Mouse (Mus musculus): ENCODE results near the gene Adap2. TPM values are rescaled to one million over a fixed set of nuclear protein-coding genes. Genes with fewer than 3 reads are reported as not detected.

Adap2 gene
- 0.19 TPM for polyA plus RNA-seq (2021)

DNA sequence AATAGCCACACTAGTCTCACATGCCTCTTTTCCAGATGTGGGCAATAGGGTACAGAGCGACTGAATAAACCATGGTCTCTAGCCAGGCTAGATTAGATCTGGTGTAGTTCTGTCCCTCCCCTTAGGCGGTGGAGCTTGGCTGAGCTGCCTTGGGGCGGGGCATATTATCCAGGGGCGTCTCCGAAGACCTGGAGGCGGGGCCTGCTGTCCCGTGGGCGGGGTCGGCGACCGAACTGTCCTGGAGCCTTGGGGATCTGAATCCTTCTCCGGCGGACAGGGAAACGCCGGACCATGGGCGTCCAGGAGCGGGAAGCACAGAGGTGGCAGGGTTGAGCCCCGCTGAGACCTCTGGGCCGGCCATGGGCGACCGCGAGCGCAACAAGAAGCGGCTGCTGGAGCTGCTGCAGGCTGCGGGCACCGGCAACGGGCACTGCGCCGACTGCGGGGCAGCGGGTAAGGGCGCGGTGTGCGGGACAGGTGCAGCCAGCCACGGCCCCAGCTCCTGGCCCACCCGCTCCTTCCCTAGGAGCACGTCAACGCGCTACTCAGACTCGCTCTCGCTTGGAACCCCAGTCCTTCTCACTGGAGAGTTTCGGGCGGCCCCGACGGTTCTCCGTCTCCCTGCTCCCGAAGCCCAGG is at the start of gene Adap2:
Adap2 (plus strand) TSS at position 249 of the 639 bp plus-strand sequence.
- in situ Hi-C loops (cut with MboI; ENCODE audit: low pct_unique_long_range_greater_than_20kb): no loop called here
- no peak for ATAC-seq
- no peaks in the 10 kb centered on the region for H3K27me3 ChIP-seq

DNA sequence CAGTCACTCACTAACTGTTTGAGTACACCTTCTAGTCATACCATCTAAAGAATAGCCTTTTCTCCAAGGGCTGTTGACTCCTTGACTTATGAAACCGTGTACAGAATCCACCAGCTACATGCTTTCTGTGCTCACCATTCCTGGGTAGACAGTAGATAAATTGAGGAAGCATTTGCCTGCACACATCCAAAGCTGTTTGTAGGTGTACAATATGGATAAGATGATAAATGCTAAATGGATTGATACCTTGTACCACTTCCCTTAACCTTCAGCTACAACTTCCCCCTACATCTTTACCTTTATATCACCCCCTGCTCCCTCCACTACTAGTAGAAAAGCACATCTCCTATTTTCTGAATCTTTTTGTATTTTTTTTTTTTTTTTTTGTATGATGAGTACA is 49.5 kb upstream of the Adap2 start:
- in situ Hi-C loops (cut with MboI; ENCODE audit: low pct_unique_long_range_greater_than_20kb): no loop called here
- POLR2A ChIA-PET: no interaction called here
- ATAC-seq (no peak), DNase-seq (ENCODE audit: low read depth, low spot score) (no peak)
- no peaks in the 10 kb centered on the region for H3K27me3 ChIP-seq
- no peak for TF ChIP-seq CTCF (IDR thresholded peaks at IDR 0.05)
- CTCF ChIA-PET: interaction anchor here (0.7 to 1.1 kb wide), 2 partner anchors 16 to 18 kb away, joined by 3 read pairs; no protein-coding TSS in a partner anchor

More for the DNA sequence above, at the start of gene Adap2:
- DNase-seq (ENCODE audit: low read depth, low spot score): no peak
- CTCF ChIA-PET: interaction anchor here (1.5 kb wide), 1 partner anchor 30 kb away, joined by 3 read pairs; the partner anchor contains the start of gene Rnf135
- POLR2A ChIA-PET: no interaction called here
- no peak for TF ChIP-seq CTCF (IDR thresholded peaks at IDR 0.05)

DNA sequence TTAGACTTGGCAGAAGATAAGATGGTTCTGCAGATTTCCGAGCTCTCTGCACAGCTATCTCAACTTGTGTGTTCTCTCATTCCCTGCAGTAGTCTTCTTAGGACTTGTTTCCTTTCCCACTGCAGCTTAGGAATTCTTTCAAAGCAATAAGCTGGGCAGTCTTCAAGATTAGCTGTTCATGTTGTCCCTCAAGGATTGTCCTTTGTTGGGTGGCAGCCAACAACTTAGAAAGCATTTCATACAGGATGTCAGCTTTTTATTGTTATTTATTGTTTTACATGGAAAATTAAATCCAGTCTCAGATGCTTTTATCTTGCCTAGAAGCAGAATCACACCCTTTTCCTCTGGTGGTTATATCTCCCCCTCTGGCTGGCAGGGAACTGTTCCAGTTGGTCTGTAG is 37.5 kb upstream of the Adap2 start:
- no peak for TF ChIP-seq CTCF (IDR thresholded peaks at IDR 0.05)
- in situ Hi-C loops (cut with MboI; ENCODE audit: low pct_unique_long_range_greater_than_20kb): no loop called here
- ATAC-seq (no peak), DNase-seq (ENCODE audit: low read depth, low spot score) (no peak)
- H3K27me3 ChIP-seq: no peaks in the 10 kb centered on the region
- POLR2A ChIA-PET: no interaction called here
- CTCF ChIA-PET: interaction anchor here (1.1 to 1.3 kb wide), 2 partner anchors 25 to 30 kb away, joined by 3 read pairs; no protein-coding TSS in a partner anchor

DNA sequence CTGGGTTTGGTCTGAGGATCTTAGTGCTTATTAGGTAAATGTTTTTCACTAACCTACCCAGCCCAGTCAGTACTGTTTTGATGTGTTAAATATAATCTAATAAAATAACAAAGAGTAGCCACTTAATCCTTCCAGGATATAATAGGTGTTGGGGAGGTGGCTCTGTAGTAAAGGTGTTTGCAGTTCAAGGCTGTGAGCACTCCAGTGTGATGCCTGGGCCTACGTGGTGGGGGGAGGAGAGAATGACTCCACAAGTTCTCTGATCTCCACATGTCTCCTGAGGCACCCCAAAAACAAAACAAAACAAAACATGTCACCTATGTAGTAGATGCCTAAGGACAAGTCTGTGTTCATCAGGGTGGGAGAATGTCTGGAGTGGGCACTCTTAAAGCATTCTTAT is 21.9 kb upstream of the Adap2 start:
- H3K27me3 ChIP-seq: no peaks in the 10 kb centered on the region
- DNase-seq (ENCODE audit: low read depth, low spot score): no peak
- ChIA-PET CTCF (no interaction called here), POLR2A (no interaction called here)
- in situ Hi-C loops (cut with MboI; ENCODE audit: low pct_unique_long_range_greater_than_20kb): no loop called here
- no peak for ATAC-seq
- no peak for TF ChIP-seq CTCF (IDR thresholded peaks at IDR 0.05)

DNA sequence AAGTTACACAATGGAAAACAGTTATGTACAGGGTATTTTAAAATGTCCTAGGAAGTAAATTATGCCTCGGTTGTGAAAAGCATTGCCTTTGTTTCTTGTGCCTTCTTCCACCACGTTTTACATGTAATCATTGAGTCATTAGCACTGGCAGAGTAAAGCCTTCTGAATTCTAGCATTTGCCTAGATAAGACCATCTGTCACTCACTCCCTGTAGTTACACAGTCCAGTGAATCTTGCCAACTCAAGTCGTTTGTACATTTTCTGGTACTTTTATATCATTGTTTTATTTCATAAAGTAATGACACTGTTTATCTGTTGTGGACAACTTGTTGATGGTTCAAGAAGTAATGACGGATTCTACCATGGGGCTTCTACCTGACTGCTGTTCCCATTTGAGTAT is 19.2 kb upstream of the Adap2 start:
- no peak for TF ChIP-seq CTCF (IDR thresholded peaks at IDR 0.05)
- POLR2A ChIA-PET: no interaction called here
- in situ Hi-C loops (cut with MboI; ENCODE audit: low pct_unique_long_range_greater_than_20kb): no loop called here
- CTCF ChIA-PET: no interaction called here
- DNase-seq (ENCODE audit: low read depth, low spot score) (no peak), ATAC-seq (no peak)
- H3K27me3 ChIP-seq: no peaks in the 10 kb centered on the region

DNA sequence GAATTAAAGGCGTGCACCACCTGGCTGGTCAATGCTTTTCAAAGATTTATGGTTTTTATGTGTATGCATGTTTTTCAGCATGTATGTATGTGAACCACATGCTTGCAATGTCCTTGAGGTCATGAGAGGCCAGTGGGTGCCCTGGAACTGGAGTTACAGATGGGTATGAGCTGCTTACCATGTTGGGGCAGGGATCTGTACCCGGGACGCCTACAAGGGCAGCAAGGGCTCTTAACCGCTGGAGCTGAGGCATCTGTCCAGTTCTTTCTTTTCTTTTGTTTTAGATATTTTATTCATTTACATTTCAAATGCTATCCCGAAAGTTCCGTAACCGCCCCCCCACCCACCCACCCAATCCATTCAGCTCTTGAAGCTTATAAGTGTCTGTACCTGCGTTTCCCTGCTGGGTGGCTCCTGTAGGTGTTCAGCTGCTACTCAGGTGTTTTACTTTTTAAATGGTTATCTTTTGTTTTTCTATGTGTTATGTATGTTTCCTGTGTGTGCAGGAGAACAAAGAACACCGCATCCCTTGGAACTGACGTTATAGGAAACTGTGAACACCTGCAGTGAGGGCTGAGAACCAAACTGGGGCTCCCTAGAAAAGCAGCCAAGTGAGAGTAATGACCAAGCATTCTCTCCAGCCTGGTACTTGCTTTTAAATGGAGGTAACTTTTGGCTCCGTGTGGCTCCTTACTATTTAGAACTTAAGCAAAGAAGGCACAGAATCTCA is 17.8 kb upstream of the Adap2 start:
- ChIA-PET POLR2A (no interaction called here), CTCF (interaction anchor here (0.7 kb wide), 1 partner anchor 18 kb away, joined by 3 read pairs; no protein-coding TSS in a partner anchor)
- no peak for TF ChIP-seq CTCF (IDR thresholded peaks at IDR 0.05)
- in situ Hi-C loops (cut with MboI; ENCODE audit: low pct_unique_long_range_greater_than_20kb): no loop called here
- ATAC-seq (no peak), DNase-seq (ENCODE audit: low read depth, low spot score) (no peak)
- H3K27me3 ChIP-seq: no peaks in the 10 kb centered on the region

DNA sequence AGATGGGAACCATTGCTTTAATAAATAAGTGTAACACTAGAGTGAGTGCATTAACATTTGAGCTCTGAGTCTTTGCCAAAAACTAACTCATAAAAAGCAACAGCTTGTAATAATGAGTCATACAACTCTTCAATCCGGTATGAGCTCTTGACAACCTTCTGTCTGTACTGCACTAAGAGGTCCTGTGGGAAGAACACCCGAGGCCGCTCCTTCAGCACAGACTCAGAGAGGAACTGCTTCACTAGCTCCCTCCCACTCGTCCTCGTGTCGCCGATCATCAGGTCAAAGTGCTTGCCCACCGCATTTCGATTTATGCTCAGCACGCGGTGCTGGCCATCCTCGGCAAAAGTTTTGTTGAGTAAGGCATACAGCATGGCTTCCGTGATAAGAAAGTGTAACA is 17.1 kb upstream of the Adap2 start:
- ATAC-seq: no peak
- in situ Hi-C loops (cut with MboI; ENCODE audit: low pct_unique_long_range_greater_than_20kb): no loop called here
- ChIA-PET CTCF (interaction anchor here (0.6 to 0.7 kb wide), 2 partner anchors 14 to 19 kb away, joined by 3 to 4 read pairs; no protein-coding TSS in a partner anchor), POLR2A (interaction anchor here (0.6 kb wide), 1 partner anchor 40 kb away, joined by 3 read pairs; no protein-coding TSS in a partner anchor)
- DNase-seq (ENCODE audit: low read depth, low spot score): peak; percentile 31
- no peaks in the 10 kb centered on the region for H3K27me3 ChIP-seq
- TF ChIP-seq CTCF (IDR thresholded peaks at IDR 0.05): no peak

DNA sequence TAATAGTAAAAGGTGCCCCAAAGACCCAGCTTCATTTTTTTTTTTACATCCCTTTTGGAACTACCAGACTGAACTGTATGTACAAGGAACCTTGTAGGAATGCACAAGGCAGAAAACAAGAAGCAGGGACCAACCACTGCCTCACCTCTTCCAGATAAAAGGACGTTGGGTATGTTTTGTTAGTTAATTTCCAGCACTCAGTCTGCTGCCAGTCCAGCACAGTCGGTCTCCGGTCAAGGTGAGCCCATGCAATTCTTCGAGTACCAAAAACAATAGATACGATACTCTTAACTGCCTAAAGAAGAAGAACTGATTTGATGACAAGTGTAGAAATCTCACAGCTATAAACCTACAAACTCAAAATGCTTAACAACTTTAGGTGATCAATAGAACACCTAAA is 16.1 kb upstream of the Adap2 start:
- TF ChIP-seq CTCF (IDR thresholded peaks at IDR 0.05): no peak
- H3K27me3 ChIP-seq: no peaks in the 10 kb centered on the region
- POLR2A ChIA-PET: no interaction called here
- DNase-seq (ENCODE audit: low read depth, low spot score) (no peak), ATAC-seq (no peak)
- CTCF ChIA-PET: no interaction called here
- in situ Hi-C loops (cut with MboI; ENCODE audit: low pct_unique_long_range_greater_than_20kb): no loop called here

DNA sequence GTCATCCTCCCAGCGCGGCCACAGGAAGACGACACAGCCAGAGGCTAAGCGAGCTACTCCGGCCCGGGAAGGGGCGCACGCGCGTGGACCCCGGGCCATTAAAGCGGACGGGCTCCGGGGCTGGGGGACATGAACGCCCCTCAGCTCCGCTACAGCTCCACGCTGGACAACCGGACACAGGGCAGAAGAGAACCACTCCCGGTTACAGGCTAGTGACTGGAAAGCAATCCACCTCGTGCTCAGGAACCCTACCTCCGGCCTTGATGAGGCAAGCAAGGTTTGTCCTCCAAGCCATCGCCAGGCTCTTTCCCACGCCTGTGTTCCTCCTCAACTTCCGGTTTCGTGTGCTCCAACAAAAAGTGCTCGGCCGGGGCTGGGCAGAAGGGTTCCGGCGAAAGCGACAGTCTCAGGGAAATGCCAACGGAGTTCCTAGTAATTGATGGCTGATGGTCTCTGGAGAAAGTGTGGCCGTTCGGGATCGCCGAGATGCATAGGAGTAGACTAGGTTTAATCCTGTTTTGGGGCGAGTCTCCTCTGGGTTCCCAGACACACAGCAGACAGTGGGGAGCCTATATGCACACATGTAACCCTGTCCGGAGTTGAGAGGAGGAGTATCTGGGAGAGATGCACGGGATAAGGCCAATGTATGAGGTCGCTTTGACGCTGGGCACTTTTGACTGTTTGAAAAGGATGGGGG is 11.9 kb upstream of the Adap2 start, which contains the start of gene Tefm:
Tefm (minus strand) TSS at position 351 of the 697 bp plus-strand sequence.
- in situ Hi-C loops (cut with MboI; ENCODE audit: low pct_unique_long_range_greater_than_20kb): no loop called here
- ATAC-seq (peak; percentile 76), DNase-seq (ENCODE audit: low read depth, low spot score) (peak; percentile 51)
- H3K27me3 ChIP-seq: no peaks in the 10 kb centered on the region
- ChIA-PET CTCF (no interaction called here), POLR2A (no interaction called here)
- TF ChIP-seq CTCF (IDR thresholded peaks at IDR 0.05): no peak

DNA sequence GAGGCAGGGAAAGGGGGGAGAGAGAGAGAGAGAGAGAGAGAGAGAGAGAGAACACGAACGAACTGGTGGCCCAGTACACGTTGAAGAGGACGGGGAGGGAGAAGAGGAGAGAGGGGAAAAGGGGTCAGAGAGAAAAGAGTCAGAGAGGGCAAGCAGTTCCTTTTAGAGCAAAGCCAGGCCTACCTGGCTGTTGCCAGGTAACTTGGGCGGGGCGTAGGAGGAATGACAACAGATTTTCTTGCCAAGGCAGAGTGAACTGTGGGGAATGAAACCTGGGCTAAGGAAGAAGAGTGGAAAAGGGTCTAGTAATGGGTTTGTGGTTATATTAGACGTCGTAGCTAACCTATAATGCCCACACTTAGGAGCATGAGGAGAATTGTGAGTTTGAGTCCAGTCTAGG is 11.0 kb upstream of the Adap2 start:
- TF ChIP-seq CTCF (IDR thresholded peaks at IDR 0.05): no peak
- ChIA-PET POLR2A (interaction anchor here (1.1 kb wide), 1 partner anchor 21 kb away, joined by 3 read pairs; no protein-coding TSS in a partner anchor), CTCF (no interaction called here)
- ATAC-seq (no peak), DNase-seq (ENCODE audit: low read depth, low spot score) (no peak)
- H3K27me3 ChIP-seq: no peaks in the 10 kb centered on the region
- in situ Hi-C loops (cut with MboI; ENCODE audit: low pct_unique_long_range_greater_than_20kb): no loop called here
